ENCODE assay signal across 13 mouse cellular contexts in genomic region chr6:67125715-67126312, GRCm38 (mm10).
"Had no signal": no experiment of that assay in that cellular context is flagged by ENCODE, and none has a peak within 500 bp of the region (broad histone marks: within the 10 kb centered on the region; RNA-seq: fewer than 3 reads in every experiment).

No protein-coding gene starts in this region.

- H3K9ac ChIP-seq: limb, embryonic 15.5 days; liver, embryonic 12.5 days; lung, embryonic 15.5 days; midbrain, embryonic 12.5 days had no signal

- H3K27ac ChIP-seq: kidney, postnatal 0 days; limb, embryonic 15.5 days; liver, embryonic 12.5 days; lung, embryonic 15.5 days; macrophage; midbrain, embryonic 12.5 days; stomach, postnatal 0 days had no signal

- H3K9me3 ChIP-seq: limb, embryonic 15.5 days; liver, embryonic 12.5 days; lung, embryonic 15.5 days; megakaryocyte, embryonic 14.5 days; midbrain, embryonic 12.5 days had no signal

- ATAC-seq: liver, embryonic 12.5 days had no signal

- H3K4me3 ChIP-seq: limb, embryonic 15.5 days; liver, embryonic 12.5 days; lung, embryonic 15.5 days; megakaryocyte, embryonic 14.5 days; midbrain, embryonic 12.5 days had no signal

- H3K4me2 ChIP-seq: limb, embryonic 15.5 days; liver, embryonic 12.5 days; lung, embryonic 15.5 days; midbrain, embryonic 12.5 days had no signal

- H3K36me3 ChIP-seq: limb, embryonic 15.5 days; liver, embryonic 12.5 days; lung, embryonic 15.5 days; midbrain, embryonic 12.5 days had no signal

- H3K27me3 ChIP-seq: limb, embryonic 15.5 days; lung, embryonic 15.5 days; midbrain, embryonic 12.5 days had no signal

- DNase-seq: kidney, adult 9 months; kidney, postnatal 36 days; layer of hippocampus, adult 9-11 months; layer of hippocampus, postnatal 36 days; lung, postnatal 14 days had no signal

- H3K4me1 ChIP-seq: liver, embryonic 12.5 days; midbrain, embryonic 12.5 days had no signal
